Mouse (Mus musculus) limb, embryonic 10.5 days (tissue): Measurements from ENCODE around the gene Ccdc40. TPM values are rescaled to one million over a fixed set of nuclear protein-coding genes. Genes with fewer than 3 reads are reported as not detected.

Experiments used
- DNase-seq: peaks from one replicate; pipeline ENCODE4 v3.0.0-alpha.2; 2017; ENCODE audit warnings: low spot score
- H3K27ac ChIP-seq: fragments of 300-500 bp; sonication (generic); 2 replicates; pipeline ENCODE4 v1.5.1; 2016; ENCODE audit warnings: mild to moderate bottlenecking
- H3K27me3 ChIP-seq: fragments of 300-500 bp; sonication (generic); 2 replicates; pipeline ENCODE4 v1.6.1; 2016; ENCODE audit warnings: low read depth, mild to moderate bottlenecking; ENCODE audit not compliant: poor library complexity, severe bottlenecking
- H3K36me3 ChIP-seq: fragments of 300-500 bp; sonication (generic); 2 replicates; pipeline ENCODE4 v1.6.1; 2016; ENCODE audit warnings: mild to moderate bottlenecking, moderate library complexity
- H3K4me1 ChIP-seq: fragments of 300-500 bp; sonication (generic); 2 replicates; pipeline ENCODE4 v1.6.1; 2016
- H3K4me3 ChIP-seq: fragments of 300-500 bp; sonication (generic); 2 replicates; pipeline ENCODE4 v1.5.1; 2016; ENCODE audit warnings: mild to moderate bottlenecking, moderate library complexity
- H3K9me3 ChIP-seq: fragments of 300-500 bp; sonication (generic); replicated peaks from 2 replicates; pipeline ENCODE4 v1.6.1; 2016; ENCODE audit warnings: mild to moderate bottlenecking
- WGBS: fragments of 180-500 bp; shearing (Covaris S2); methylation state at CpG from one replicate; pipeline ENCODE4 v1.1.7; 2016; 5-methylcytosine and 5-hydroxymethylcytosine counted together
- polyA plus RNA-seq: library from polyadenylated mRNA; unstranded; fragments of >200 nt; fragmentation: Nextera tagmentation; extraction: Ambion mirVana; gene quantifications from 2 replicates; pipeline ENCODE4 v1.2.1, GENCODE M21; 2016

The Ccdc40 gene
- 9.8 and 12.8 TPM in 2 replicates for polyA plus RNA-seq

GRCm38 (mm10) chr11:119228091-119228781 lies at the start of gene Ccdc40, which contains the start of gene Tbc1d16:
Ccdc40 (plus strand) TSS chr11:119228572.
Tbc1d16 (minus strand) TSS chr11:119228499.
- Histone ChIP-seq H3K27ac (peak within 1 kb of the TSS; percentile 94), H3K9me3 (no peaks in the 10 kb centered on the region), H3K36me3 (no peaks in the 10 kb centered on the region), H3K27me3 (no peaks in the 10 kb centered on the region), H3K4me3 (peak within 1 kb of the TSS; percentile 90), H3K4me1 (peaks cover 50% of the 10 kb centered on the region)
- DNase-seq, result peak; percentile 89
- under 1% methylated on average over 66 of the region's 66 CpGs for WGBS

- Histone ChIP-seq H3K4me1 (peaks cover 60% of the 10 kb centered on the region), H3K27me3 (no peaks in the 10 kb centered on the region), H3K9me3 (no peaks in the 10 kb centered on the region), H3K4me3 (no peak overlapping the region), H3K36me3 (peaks cover 22% of the 10 kb centered on the region), H3K27ac (no peak overlapping the region)
- no peak for DNase-seq
- WGBS, result 90% methylated on average over 14 of the region's 14 CpGs
Observed at GRCm38 (mm10) chr11:119180824-119181582, 47.4 kb upstream of the Ccdc40 start.

GRCm38 (mm10) chr11:119181861-119182395 lies 46.4 kb upstream of the Ccdc40 start:
- Histone ChIP-seq H3K9me3 (no peaks in the 10 kb centered on the region), H3K4me1 (peaks cover 54% of the 10 kb centered on the region), H3K4me3 (no peak overlapping the region), H3K27ac (no peak overlapping the region), H3K36me3 (peaks cover 27% of the 10 kb centered on the region), H3K27me3 (no peaks in the 10 kb centered on the region)
- no peak for DNase-seq
- WGBS, result 89% methylated on average over 12 of the region's 12 CpGs

GRCm38 (mm10) chr11:119183684-119184310 lies 44.6 kb upstream of the Ccdc40 start:
- WGBS, result 63% methylated on average over 15 of the region's 15 CpGs
- Histone ChIP-seq H3K4me3 (no peak overlapping the region), H3K27ac (no peak overlapping the region), H3K27me3 (no peaks in the 10 kb centered on the region; the same call in 1 of the 2 replicates), H3K4me1 (peaks cover 54% of the 10 kb centered on the region), H3K9me3 (no peaks in the 10 kb centered on the region), H3K36me3 (peaks cover 27% of the 10 kb centered on the region)
- no peak for DNase-seq

GRCm38 (mm10) chr11:119186381-119186780 lies 42.0 kb upstream of the Ccdc40 start:
- Histone ChIP-seq H3K27me3 (no peaks in the 10 kb centered on the region; the same call in 1 of the 2 replicates), H3K27ac (no peak overlapping the region; the same call in 1 of the 2 replicates), H3K9me3 (no peaks in the 10 kb centered on the region), H3K4me3 (no peak overlapping the region), H3K36me3 (peaks cover 11% of the 10 kb centered on the region; the same call in 1 of the 2 replicates), H3K4me1 (peaks cover 68% of the 10 kb centered on the region)
- no peak for DNase-seq
- 91% methylated on average over 3 of the region's 3 CpGs for WGBS

- Histone ChIP-seq H3K9me3 (no peaks in the 10 kb centered on the region), H3K36me3 (peaks cover 13% of the 10 kb centered on the region; the same call in 1 of the 2 replicates), H3K27me3 (no peaks in the 10 kb centered on the region; the same call in 1 of the 2 replicates), H3K4me3 (no peak overlapping the region), H3K27ac (peak overlapping the region; percentile 27; the same call in 1 of the 2 replicates), H3K4me1 (peaks cover 62% of the 10 kb centered on the region)
- DNase-seq, result peak; percentile 82
- WGBS, result 53% methylated on average over 25 of the region's 25 CpGs
Observed at GRCm38 (mm10) chr11:119186989-119187799, 41.2 kb upstream of the Ccdc40 start.

GRCm38 (mm10) chr11:119187800-119188197 lies 40.6 kb upstream of the Ccdc40 start:
- no peak overlapping the region for H3K4me3 ChIP-seq
- H3K4me1 ChIP-seq, result peaks cover 65% of the 10 kb centered on the region
- 0 out of 2 replicates have a peak overlapping the region, but pooled peaks have one; percentile 27 for H3K27ac ChIP-seq
- DNase-seq, result no peak
- no peaks in the 10 kb centered on the region for H3K9me3 ChIP-seq
- no peaks in the 10 kb centered on the region; the same call in 1 of the 2 replicates for H3K27me3 ChIP-seq
- 58% methylated on average over 10 of the region's 10 CpGs for WGBS
- peaks cover 9% of the 10 kb centered on the region; the same call in 1 of the 2 replicates for H3K36me3 ChIP-seq

- no peak for DNase-seq
- H3K9me3 ChIP-seq, result no peaks in the 10 kb centered on the region
- no peak overlapping the region for H3K27ac ChIP-seq
- H3K27me3 ChIP-seq, result no peaks in the 10 kb centered on the region; the same call in 1 of the 2 replicates
- peaks cover 9% of the 10 kb centered on the region; the same call in 1 of the 2 replicates for H3K36me3 ChIP-seq
- no peak overlapping the region for H3K4me3 ChIP-seq
- H3K4me1 ChIP-seq, result peaks cover 60% of the 10 kb centered on the region
- WGBS, result 89% methylated on average over 6 of the region's 6 CpGs
Observed at GRCm38 (mm10) chr11:119188389-119188788, 40.0 kb upstream of the Ccdc40 start.

- WGBS, result 90% methylated on average over 3 of the region's 3 CpGs
- Histone ChIP-seq H3K4me1 (peaks cover 51% of the 10 kb centered on the region), H3K4me3 (no peak overlapping the region), H3K27me3 (no peaks in the 10 kb centered on the region; the same call in 1 of the 2 replicates), H3K9me3 (no peaks in the 10 kb centered on the region), H3K36me3 (peaks cover 9% of the 10 kb centered on the region; the same call in 1 of the 2 replicates), H3K27ac (no peak overlapping the region)
- no peak for DNase-seq
Observed at GRCm38 (mm10) chr11:119189319-119189718, 39.1 kb upstream of the Ccdc40 start.

GRCm38 (mm10) chr11:119190498-119190897 lies 37.9 kb upstream of the Ccdc40 start:
- Histone ChIP-seq H3K27me3 (no peaks in the 10 kb centered on the region; the same call in 1 of the 2 replicates), H3K4me3 (no peak overlapping the region), H3K36me3 (peaks cover 6% of the 10 kb centered on the region; the same call in 1 of the 2 replicates), H3K4me1 (peaks cover 46% of the 10 kb centered on the region), H3K27ac (peak overlapping the region; percentile 50), H3K9me3 (no peaks in the 10 kb centered on the region)
- DNase-seq, result peak; percentile 83
- WGBS, result 29% methylated on average over 11 of the region's 11 CpGs

- DNase-seq, result no peak
- Histone ChIP-seq H3K4me1 (peaks cover 45% of the 10 kb centered on the region), H3K27me3 (no peaks in the 10 kb centered on the region; the same call in 1 of the 2 replicates), H3K4me3 (no peak overlapping the region), H3K36me3 (peaks cover 2% of the 10 kb centered on the region), H3K9me3 (no peaks in the 10 kb centered on the region), H3K27ac (no peak overlapping the region)
- 89% methylated on average over 9 of the region's 9 CpGs for WGBS
Observed at GRCm38 (mm10) chr11:119191606-119192081, 36.7 kb upstream of the Ccdc40 start.
